Mouse (Mus musculus) adrenal gland, adult 2 months (tissue): Measurements from ENCODE around the gene Klk1b22. TPM values are rescaled to one million over a fixed set of nuclear protein-coding genes. Genes with fewer than 3 reads are reported as not detected.
"Not testable (repeated sequence)": the region's sequence is repeated elsewhere in the genome, so short reads cannot be mapped to it uniquely, and the experiment has no call there.

Experiments
- DNase-seq: peaks from one replicate; pipeline ENCODE4 v3.0.0; 2021
- long read RNA-seq: library from polyadenylated mRNA; stranded (forward); transcript quantifications from one replicate; pipeline ENCODE4 v2.0.0, GENCODE M21; 2021
- polyA plus RNA-seq: library from polyadenylated mRNA; depleted of rRNA; stranded (reverse); fragments of >200 nt; gene quantifications from 2 replicates; pipeline ENCODE4 v1.2.3, GENCODE M21; 2012; rRNA removed
- total RNA-seq, 2 experiments: library from RNA; stranded (reverse); gene quantifications; 2 replicates each; pipeline ENCODE4 v1.2.3; 2021

Gene Klk1b22
- total RNA-seq (not detected), polyA plus RNA-seq (1.5 TPM in 1 of 2 replicates, not detected in the other)
- long read RNA-seq = 0 reads

DNA sequence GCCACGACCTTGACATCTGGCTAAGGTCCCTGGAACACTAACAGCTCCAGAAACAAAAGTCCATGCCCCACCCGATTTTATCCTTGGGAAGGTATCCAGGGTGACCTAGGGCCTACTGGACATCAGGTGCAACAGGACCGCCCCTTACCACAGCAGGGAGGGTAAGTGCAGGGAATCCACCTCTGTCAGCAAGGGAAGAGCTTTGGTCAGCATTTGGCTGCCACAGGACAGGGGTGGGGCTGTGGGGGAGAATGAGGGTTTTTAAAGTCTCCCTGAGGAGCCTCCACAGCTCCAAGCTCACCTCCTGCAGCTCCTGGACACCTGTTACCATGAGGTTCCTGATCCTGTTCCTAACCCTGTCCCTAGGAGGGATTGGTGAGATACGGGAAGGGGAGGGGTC, at the start of gene Klk1b22:
Gene Klk1b22 (plus strand): TSS at position 301 of the 400 bp plus-strand sequence.
- DNase-seq = no peak

DNA sequence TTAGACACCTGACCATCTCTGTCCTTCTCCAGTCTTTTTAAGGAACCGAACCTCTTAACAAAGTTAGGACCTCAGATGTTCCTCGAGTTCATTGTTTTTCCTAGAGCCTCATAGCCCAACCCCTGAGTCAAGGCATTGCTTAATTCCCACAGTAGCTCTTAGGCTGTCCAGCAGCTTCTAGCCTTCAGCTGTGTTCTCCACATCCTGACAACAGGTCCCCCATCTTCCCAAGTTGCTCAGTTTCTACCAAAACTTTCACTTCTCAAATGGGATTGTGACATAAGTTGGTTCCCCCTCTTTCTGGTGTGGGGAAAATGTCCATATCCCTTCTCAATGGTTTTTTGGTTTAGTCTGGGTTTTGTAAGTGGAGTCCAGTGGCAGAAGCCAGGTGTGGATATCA, 40.4 kb upstream of the Klk1b22 start:
- DNase-seq = no peak

DNA sequence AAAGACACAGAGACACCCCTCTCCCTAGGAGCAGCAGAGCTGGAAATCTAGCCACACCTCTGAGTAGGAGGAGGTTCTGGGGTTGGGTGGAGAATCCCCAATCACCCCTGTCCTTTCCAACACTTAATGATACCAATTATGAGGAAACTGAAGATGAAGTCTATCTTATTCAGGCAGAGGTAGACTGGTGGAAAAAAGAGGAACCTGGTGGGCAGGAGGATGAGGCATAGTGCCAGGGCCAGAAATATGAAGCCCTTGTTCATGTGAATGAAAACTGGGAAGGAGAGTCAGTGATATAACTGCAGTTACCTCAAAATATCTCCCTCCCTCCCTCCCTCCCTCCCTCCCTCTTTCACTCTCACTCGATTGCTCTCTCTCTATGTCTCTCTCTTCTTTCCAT, 34.8 kb upstream of the Klk1b22 start:
- no peak for DNase-seq

DNA sequence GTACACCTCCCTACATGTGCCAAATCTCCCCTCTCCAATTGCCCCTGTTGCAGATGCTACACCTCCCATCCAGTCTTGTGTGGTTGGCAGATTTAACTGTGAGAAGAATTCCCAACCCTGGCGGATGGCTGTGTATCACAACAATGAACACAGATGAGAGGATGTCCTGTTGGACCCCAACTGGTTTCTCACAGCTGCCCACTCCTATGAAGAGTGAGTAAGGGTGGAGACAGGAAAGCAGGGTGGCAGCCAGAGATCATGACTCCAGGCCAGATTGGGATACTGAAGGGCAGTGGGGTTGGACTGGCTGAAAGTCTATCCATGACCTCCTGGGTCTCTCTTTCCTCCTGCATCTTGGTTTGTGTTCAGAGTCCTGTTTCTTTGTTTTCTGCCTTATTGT, 16.4 kb upstream of the Klk1b22 start:
- DNase-seq = no peak

DNA sequence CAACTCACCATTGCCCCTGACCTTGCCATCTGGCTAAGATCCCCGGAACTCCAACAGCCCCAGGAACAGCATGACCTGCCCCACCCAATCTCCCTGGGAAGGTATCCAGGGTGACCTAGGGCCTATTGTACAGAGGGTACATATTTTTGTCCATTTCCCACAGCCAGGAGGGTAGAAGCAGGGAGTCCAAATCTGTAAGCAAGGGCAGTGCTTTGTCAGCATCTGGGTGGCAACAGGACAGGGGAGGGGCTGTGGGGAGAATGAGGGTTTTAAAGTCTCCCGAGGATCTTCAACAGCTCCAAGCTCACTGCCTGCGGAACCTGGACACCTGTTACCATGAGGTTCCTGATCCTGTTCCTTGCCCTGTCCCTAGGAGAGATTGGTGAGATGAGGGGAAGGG, 10.4 kb upstream of the Klk1b22 start, which contains the start of gene Klk1b21:
Gene Klk1b21 (plus strand): TSS at position 301 of the 400 bp plus-strand sequence.
- not testable (repeated sequence) for DNase-seq

DNA sequence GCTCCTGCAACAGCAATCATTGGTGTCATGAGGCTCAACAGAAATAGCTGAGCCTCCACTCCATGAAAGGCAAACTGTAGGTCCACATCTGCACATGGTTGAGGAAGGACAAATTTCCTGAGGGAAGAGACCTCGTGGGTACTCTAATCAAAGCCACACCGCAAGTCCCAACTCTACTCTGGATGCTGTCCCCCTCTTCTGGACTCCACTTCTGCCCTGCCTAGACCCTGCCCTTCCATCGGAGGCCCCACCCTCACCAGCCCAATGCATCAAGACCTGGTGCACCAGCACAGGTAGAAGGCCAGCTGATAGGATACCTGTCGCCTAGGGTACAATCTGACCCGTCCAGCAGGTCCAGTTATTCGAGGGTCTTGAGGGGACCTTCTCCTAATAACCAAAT, 11.0 kb downstream of the Klk1b22 start:
- no peak for DNase-seq

DNA sequence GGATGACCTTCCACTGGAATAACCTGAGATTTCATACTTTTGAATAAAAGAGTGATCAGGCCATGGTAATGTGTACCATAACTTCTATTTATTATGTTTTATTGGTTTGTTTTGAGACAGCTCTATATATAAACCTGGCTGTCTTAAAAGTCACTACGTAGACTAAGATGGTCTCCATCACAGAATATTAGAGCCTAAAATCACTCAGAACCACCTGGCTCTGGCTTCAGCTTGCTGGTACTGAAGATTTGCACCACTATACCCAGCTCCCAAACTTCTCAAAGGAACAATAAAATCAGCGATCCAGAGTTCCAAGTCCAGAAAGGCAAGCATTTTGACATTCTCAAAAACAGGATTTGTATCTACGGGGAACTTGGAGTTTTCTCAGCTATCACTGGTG, 24.0 kb downstream of the Klk1b22 start, which contains the start of gene Klk1b16:
Gene Klk1b16 (plus strand): TSS at position 301 of the 400 bp plus-strand sequence.
- DNase-seq = no peak

Other genes starting within 250 kb of the Klk1b22 start
- gene Klk4, start 231.5 kb upstream of the Klk1b22 start, total RNA-seq = not detected
- gene Klk4, start 231.5 kb upstream of the Klk1b22 start, polyA plus RNA-seq = not detected in 2 replicates
- not detected for gene Klk15, start 178.9 kb upstream of the Klk1b22 start, total RNA-seq
- not detected in 2 replicates for gene Klk15, start 178.9 kb upstream of the Klk1b22 start, polyA plus RNA-seq
- not detected for gene Klk1b8, start 162.0 kb upstream of the Klk1b22 start, total RNA-seq
- not detected in 2 replicates for gene Klk1b8, start 162.0 kb upstream of the Klk1b22 start, polyA plus RNA-seq
- not detected for gene Klk1b1, start 145.9 kb upstream of the Klk1b22 start, total RNA-seq
- not detected in 2 replicates for gene Klk1b1, start 145.9 kb upstream of the Klk1b22 start, polyA plus RNA-seq
- gene Klk1b9, start 136.6 kb upstream of the Klk1b22 start, total RNA-seq = not detected
- gene Klk1b9, start 136.6 kb upstream of the Klk1b22 start, polyA plus RNA-seq = not detected in 2 replicates
- not detected for gene Klk1b11, start 116.8 kb upstream of the Klk1b22 start, total RNA-seq
- gene Klk1b11, start 116.8 kb upstream of the Klk1b22 start, polyA plus RNA-seq = not detected in 2 replicates
- gene Klk1b26, start 100.5 kb upstream of the Klk1b22 start, total RNA-seq = not detected
- gene Klk1b26, start 100.5 kb upstream of the Klk1b22 start, polyA plus RNA-seq = not detected in 2 replicates
- not detected for gene Klk1b27, start 60.4 kb upstream of the Klk1b22 start, total RNA-seq
- not detected in 2 replicates for gene Klk1b27, start 60.4 kb upstream of the Klk1b22 start, polyA plus RNA-seq
- gene Klk1b21, start 10.3 kb upstream of the Klk1b22 start, total RNA-seq = not detected
- gene Klk1b21, start 10.3 kb upstream of the Klk1b22 start, polyA plus RNA-seq = 0.33 and 0.63 TPM in 2 replicates
- gene Klk1b16, start 24.1 kb downstream of the Klk1b22 start, total RNA-seq = not detected
- not detected in 2 replicates for gene Klk1b16, start 24.1 kb downstream of the Klk1b22 start, polyA plus RNA-seq
- not detected for gene Klk1b24, start 75.6 kb downstream of the Klk1b22 start, total RNA-seq
- gene Klk1b24, start 75.6 kb downstream of the Klk1b22 start, polyA plus RNA-seq = not detected in 2 replicates
- not detected for gene Klk1b3, start 85.5 kb downstream of the Klk1b22 start, total RNA-seq
- not detected in 2 replicates for gene Klk1b3, start 85.5 kb downstream of the Klk1b22 start, polyA plus RNA-seq
- gene Klk1b4, start 94.8 kb downstream of the Klk1b22 start, total RNA-seq = not detected
- not detected in 2 replicates for gene Klk1b4, start 94.8 kb downstream of the Klk1b22 start, polyA plus RNA-seq
- gene Klk1b5, start 103.3 kb downstream of the Klk1b22 start, total RNA-seq = not detected
- gene Klk1b5, start 103.3 kb downstream of the Klk1b22 start, polyA plus RNA-seq = not detected in 2 replicates
- gene Klk1, start 112.7 kb downstream of the Klk1b22 start, total RNA-seq = not detected
- 0.46 and 0.67 TPM in 2 replicates for gene Klk1, start 112.7 kb downstream of the Klk1b22 start, polyA plus RNA-seq
- not detected for gene Gm36864, start 123.5 kb downstream of the Klk1b22 start, total RNA-seq
- gene Gm36864, start 123.5 kb downstream of the Klk1b22 start, polyA plus RNA-seq = not detected in 2 replicates
- 1 to 10 TPM in 1 of 2 experiments, under 1 TPM in 1; 0.66 to 1.4 TPM for gene 1700028J19Rik, start 134.0 kb downstream of the Klk1b22 start, total RNA-seq
- 1.2 and 1.8 TPM in 2 replicates for gene 1700028J19Rik, start 134.0 kb downstream of the Klk1b22 start, polyA plus RNA-seq
- 10 to 100 TPM; 81.5 to 83.8 TPM for gene 2410002F23Rik, start 134.0 kb downstream of the Klk1b22 start, total RNA-seq
- 195 and 237 TPM in 2 replicates for gene 2410002F23Rik, start 134.0 kb downstream of the Klk1b22 start, polyA plus RNA-seq
- gene Acp4, start 144.7 kb downstream of the Klk1b22 start, total RNA-seq = not detected
- not detected in 2 replicates for gene Acp4, start 144.7 kb downstream of the Klk1b22 start, polyA plus RNA-seq
- not detected for gene Gm15517, start 148.8 kb downstream of the Klk1b22 start, total RNA-seq
- not detected in 2 replicates for gene Gm15517, start 148.8 kb downstream of the Klk1b22 start, polyA plus RNA-seq
- gene Clec11a, start 194.2 kb downstream of the Klk1b22 start, total RNA-seq = 1 to 10 TPM; 4.6 to 5.1 TPM
- 11.4 and 13.0 TPM in 2 replicates for gene Clec11a, start 194.2 kb downstream of the Klk1b22 start, polyA plus RNA-seq
- gene Shank1, start 197.6 kb downstream of the Klk1b22 start, total RNA-seq = 1 to 10 TPM; 8.0 to 9.1 TPM
- gene Shank1, start 197.6 kb downstream of the Klk1b22 start, polyA plus RNA-seq = 2.5 and 2.9 TPM in 2 replicates